Mouse (Mus musculus): ENCODE results near the gene Srsf5. TPM values are rescaled to one million over a fixed set of nuclear protein-coding genes. Genes with fewer than 3 reads are reported as not detected.

Srsf5 gene
- 582 and 587 TPM in 2 replicates for polyA plus RNA-seq (2012; rRNA removed)

DNA sequence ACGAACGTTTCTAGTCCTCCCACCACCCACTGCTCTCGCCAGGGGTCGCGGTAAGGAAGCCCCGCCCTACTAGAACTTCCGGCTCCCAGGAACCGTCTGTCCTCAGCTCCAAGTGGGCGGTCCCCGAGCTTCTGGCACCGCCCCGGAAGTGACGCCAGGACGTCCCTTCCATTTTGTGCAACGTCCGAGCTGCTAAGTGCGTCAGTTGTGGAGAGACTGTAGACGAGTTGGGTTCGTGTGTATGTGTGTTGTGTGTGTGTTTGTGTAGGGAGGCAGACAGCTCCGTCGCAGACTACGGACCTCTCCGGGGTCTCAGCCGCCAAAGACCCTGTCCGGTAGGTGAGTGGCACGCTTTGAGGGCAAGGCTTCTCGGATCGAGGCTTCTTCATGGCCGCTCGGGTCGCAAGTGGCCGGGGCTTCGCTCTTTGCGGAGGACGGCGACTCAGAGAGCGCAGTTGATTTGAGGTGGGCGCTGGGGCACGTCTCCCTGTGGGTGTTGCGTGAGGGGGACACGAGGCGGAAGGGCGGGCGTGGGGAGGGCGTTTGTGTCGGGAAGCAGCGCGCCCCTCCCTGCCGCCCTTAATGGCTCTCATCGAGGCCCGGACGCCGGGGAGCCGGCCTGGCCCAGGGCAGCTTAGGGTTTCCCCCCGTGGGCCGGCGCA lies at the start of gene Srsf5:
Gene Srsf5 (plus strand): TSS at position 171 of the 662 bp plus-strand sequence.

DNA sequence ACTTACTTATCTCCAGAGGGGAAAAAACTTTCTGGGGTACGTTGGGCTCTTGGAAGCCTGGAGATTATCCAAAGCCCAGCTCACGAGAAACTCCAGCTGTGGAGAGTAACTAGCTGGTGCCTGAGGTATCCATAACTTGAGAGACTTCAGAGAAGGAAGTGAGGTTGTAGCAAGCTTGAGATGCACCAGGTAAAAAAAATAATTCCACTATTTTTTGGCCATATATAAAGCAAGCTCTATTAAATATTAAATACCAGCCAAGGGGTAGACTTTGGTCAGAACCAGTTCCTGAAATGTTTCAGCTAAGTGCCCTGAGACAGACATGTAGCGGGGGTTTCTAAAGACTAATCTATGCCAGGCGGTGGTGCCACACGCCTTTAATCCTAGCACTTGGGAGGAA lies 23.3 kb downstream of the Srsf5 start, which contains the start of gene Slc10a1:
Gene Slc10a1 (minus strand): TSS at position 101 of the 400 bp plus-strand sequence.

Other genes with a start within 250 kb of the Srsf5 start
- gene Ccdc177, start 184.8 kb upstream of the Srsf5 start, polyA plus RNA-seq (2012; rRNA removed) = 8.9 and 9.2 TPM in 2 replicates
- gene Susd6, start 155.0 kb upstream of the Srsf5 start, polyA plus RNA-seq (2012; rRNA removed) = 17.6 and 17.7 TPM in 2 replicates
- 0.04 TPM in 1 of 2 replicates, not detected in the other for gene Slc10a1, start 23.2 kb downstream of the Srsf5 start, polyA plus RNA-seq (2012; rRNA removed)
- gene Smoc1, start 81.3 kb downstream of the Srsf5 start, polyA plus RNA-seq (2012; rRNA removed) = 19.1 and 23.1 TPM in 2 replicates

Data from central nervous system, embryonic 18 days (tissue).